Mouse (Mus musculus) neural tube, embryonic 14.5 days (tissue): Measurements from ENCODE around the gene Sez6l. TPM values are rescaled to one million over a fixed set of nuclear protein-coding genes. Genes with fewer than 3 reads are reported as not detected.
A peak's percentile ranks its signal among the peaks of the same experiment; 100 is the strongest.

Experiments used
- ATAC-seq: fragments of 200-750 bp; cut with Nextera tagmentation; 2 replicates; pipeline ENCODE4 v1.8.0; 2017; ENCODE audit warnings: low read depth, mild to moderate bottlenecking, moderate TSS enrichment, moderate library complexity
- H3K27ac ChIP-seq: fragments of 300-500 bp; sonication (generic); 2 replicates; pipeline ENCODE4 v1.5.1; 2014; ENCODE audit warnings: low read depth, mild to moderate bottlenecking, control low read depth, low read length, moderate library complexity, mixed read lengths
- H3K27me3 ChIP-seq: fragments of 300-500 bp; sonication (generic); 2 replicates; pipeline ENCODE4 v1.6.1; 2014; ENCODE audit warnings: low read length; ENCODE audit not compliant: control insufficient read depth, insufficient read depth
- H3K36me3 ChIP-seq: fragments of 300-500 bp; sonication (generic); 2 replicates; pipeline ENCODE4 v1.6.1; 2014; ENCODE audit warnings: low read length, mixed read lengths; ENCODE audit not compliant: control insufficient read depth, insufficient read depth
- H3K4me1 ChIP-seq: fragments of 300-500 bp; sonication (generic); 2 replicates; pipeline ENCODE4 v1.6.1; 2014; ENCODE audit warnings: low read length; ENCODE audit not compliant: control insufficient read depth, insufficient read depth
- H3K4me2 ChIP-seq: fragments of 300-500 bp; sonication (generic); 2 replicates; pipeline ENCODE4 v1.6.1; 2014; ENCODE audit warnings: mild to moderate bottlenecking, low read depth, low read length, control low read depth
- H3K4me3 ChIP-seq: fragments of 300-500 bp; sonication (generic); 2 replicates; pipeline ENCODE4 v1.5.1; 2014; ENCODE audit warnings: low read depth, low read length, control low read depth, mixed read lengths
- H3K9ac ChIP-seq: fragments of 300-500 bp; sonication (generic); replicated peaks from 2 replicates; pipeline ENCODE4 v1.6.1; 2014; ENCODE audit warnings: low read depth, mild to moderate bottlenecking, control low read depth, low read length, mixed read lengths
- H3K9me3 ChIP-seq: fragments of 300-500 bp; sonication (generic); 2 replicates; pipeline ENCODE4 v1.6.1; 2016; ENCODE audit warnings: low read length; ENCODE audit not compliant: control insufficient read depth
- WGBS: fragments of 180-500 bp; shearing (Covaris S2); extraction: QIAGEN DNeasy Blood & Tissue Kit; methylation state at CpG from one replicate; pipeline ENCODE4 v1.1.7; 2014; 5-methylcytosine and 5-hydroxymethylcytosine counted together
- polyA plus RNA-seq: library from polyadenylated mRNA; unstranded; fragments of >200 nt; fragmentation: Nextera tagmentation; extraction: Ambion mirVana; gene quantifications from 2 replicates; pipeline ENCODE4 v1.2.1, GENCODE M21; 2014

Gene Sez6l
- polyA plus RNA-seq, 1 experiment from 2014 or later: 30.4 TPM

- no peak for ATAC-seq
- Histone ChIP-seq H3K27ac (no peak overlapping the region), H3K27me3 (no peaks in the 10 kb centered on the region), H3K4me3 (no peak overlapping the region), H3K4me1 (no peaks in the 10 kb centered on the region), H3K9me3 (no peaks in the 10 kb centered on the region), H3K36me3 (peaks cover 4% of the 10 kb centered on the region; the same call in 1 of the 2 replicates), H3K9ac (no peak overlapping the region), H3K4me2 (no peak overlapping the region)
- WGBS: 68% methylated on average over 12 of the region's 12 CpGs
These were observed 121.9 kb downstream of the Sez6l start for GRCm38 (mm10) chr5:112454966-112455555.

GRCm38 (mm10) chr5:112453088-112453487 lies 123.9 kb downstream of the Sez6l start:
- Histone ChIP-seq H3K9me3 (no peaks in the 10 kb centered on the region), H3K27me3 (no peaks in the 10 kb centered on the region), H3K4me2 (no peak overlapping the region), H3K4me3 (no peak overlapping the region), H3K27ac (no peak overlapping the region), H3K9ac (no peak overlapping the region), H3K4me1 (no peaks in the 10 kb centered on the region), H3K36me3 (peaks cover 4% of the 10 kb centered on the region; the same call in 1 of the 2 replicates)
- ATAC-seq: no peak
- 80% methylated on average over 9 of the region's 9 CpGs for whole genome bisulfite sequencing

DNA sequence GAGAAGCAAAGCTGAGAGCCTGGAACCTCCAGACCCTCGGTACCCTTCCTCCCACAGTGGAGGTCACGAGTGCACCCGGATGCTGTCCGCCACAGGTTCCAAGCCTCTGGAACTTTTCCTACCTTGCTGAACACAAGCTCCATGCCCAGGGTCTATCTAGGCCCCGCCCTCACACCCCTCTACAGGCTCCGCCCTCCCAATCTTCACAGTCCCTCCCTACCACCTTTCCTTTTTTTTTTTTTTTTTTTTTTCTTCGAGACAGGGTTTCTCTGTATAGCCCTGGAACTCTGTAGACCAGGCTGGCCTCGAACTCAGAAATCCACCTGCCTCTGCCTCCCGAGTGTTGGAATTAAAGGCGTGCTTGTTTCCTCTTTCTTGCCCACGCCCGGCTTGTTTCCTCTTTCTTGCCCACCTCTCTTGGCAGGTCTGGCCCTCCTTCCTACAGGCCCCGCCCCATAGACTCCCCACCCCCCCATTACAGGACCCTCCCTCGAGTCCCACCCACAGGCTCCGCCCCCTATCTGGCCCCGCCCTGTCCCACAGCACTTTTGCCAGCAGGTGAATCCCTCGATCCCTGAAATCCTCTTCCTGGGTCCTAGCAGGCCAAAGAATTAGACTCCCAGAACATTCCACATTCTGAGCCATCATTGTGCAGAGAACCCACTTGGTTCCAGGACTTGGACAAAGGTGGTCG lies 128.1 kb downstream of the Sez6l start, which contains the start of gene Gm6588:
Gene Gm6588 (plus strand): TSS at position 680 of the 694 bp plus-strand sequence.
- Histone ChIP-seq H3K27ac (no peak within 1 kb of the TSS), H3K9me3 (no peaks in the 10 kb centered on the region), H3K27me3 (no peaks in the 10 kb centered on the region), H3K9ac (no peak within 1 kb of the TSS), H3K4me3 (no peak within 1 kb of the TSS), H3K4me1 (no peaks in the 10 kb centered on the region), H3K4me2 (no peak within 1 kb of the TSS), H3K36me3 (no peaks in the 10 kb centered on the region)
- ATAC-seq: no peak
- WGBS: 76% methylated on average over 18 of the region's 18 CpGs

GRCm38 (mm10) chr5:112438535-112438934 lies 138.4 kb downstream of the Sez6l start:
- no peak overlapping the region for H3K4me3 ChIP-seq
- WGBS: 52% methylated on average over 10 of the region's 10 CpGs
- no peak for ATAC-seq
- H3K27me3 ChIP-seq: no peaks in the 10 kb centered on the region
- H3K9ac ChIP-seq: no peak overlapping the region
- H3K27ac ChIP-seq: no peak overlapping the region
- H3K4me1 ChIP-seq: no peaks in the 10 kb centered on the region
- H3K4me2 ChIP-seq: no peak overlapping the region
- H3K36me3 ChIP-seq: no peaks in the 10 kb centered on the region
- H3K9me3 ChIP-seq: no peaks in the 10 kb centered on the region

- Histone ChIP-seq H3K27ac (no peak overlapping the region), H3K27me3 (no peaks in the 10 kb centered on the region), H3K4me3 (no peak overlapping the region), H3K4me1 (no peaks in the 10 kb centered on the region), H3K4me2 (no peak overlapping the region), H3K9ac (0 out of 2 replicates have a peak overlapping the region, but pooled peaks have one; percentile 26), H3K9me3 (no peaks in the 10 kb centered on the region), H3K36me3 (no peaks in the 10 kb centered on the region)
- WGBS: under 1% methylated on average over 8 of the region's 8 CpGs
- ATAC-seq: no peak; the same call in 1 of the 2 replicates
These were observed 144.0 kb downstream of the Sez6l start for GRCm38 (mm10) chr5:112433004-112433403.

DNA sequence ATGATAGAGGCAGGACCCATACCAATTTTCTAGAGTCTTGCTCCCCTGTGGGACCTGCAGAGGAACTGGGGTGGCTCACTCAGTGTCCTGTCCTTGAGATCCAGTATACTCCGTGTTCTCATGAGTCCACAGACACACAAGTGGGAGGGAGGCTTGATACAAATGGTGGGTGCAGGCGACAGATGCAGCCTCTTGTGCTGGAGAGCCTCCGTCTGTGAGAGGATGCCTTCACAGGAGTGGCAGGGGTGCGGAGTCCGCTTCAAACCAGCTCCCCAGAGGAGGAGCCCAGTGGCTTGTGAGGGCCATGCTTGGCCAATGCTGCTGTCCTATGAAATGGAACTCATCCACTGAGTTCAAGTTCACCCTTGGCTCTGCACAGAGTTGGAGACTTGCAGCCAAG lies 145.0 kb downstream of the Sez6l start:
- Histone ChIP-seq H3K27me3 (no peaks in the 10 kb centered on the region), H3K4me2 (no peak overlapping the region), H3K4me3 (no peak overlapping the region), H3K9me3 (no peaks in the 10 kb centered on the region), H3K9ac (no peak overlapping the region), H3K36me3 (no peaks in the 10 kb centered on the region), H3K27ac (no peak overlapping the region), H3K4me1 (no peaks in the 10 kb centered on the region)
- 82% methylated on average over 5 of the region's 5 CpGs for WGBS
- ATAC-seq: no peak

DNA sequence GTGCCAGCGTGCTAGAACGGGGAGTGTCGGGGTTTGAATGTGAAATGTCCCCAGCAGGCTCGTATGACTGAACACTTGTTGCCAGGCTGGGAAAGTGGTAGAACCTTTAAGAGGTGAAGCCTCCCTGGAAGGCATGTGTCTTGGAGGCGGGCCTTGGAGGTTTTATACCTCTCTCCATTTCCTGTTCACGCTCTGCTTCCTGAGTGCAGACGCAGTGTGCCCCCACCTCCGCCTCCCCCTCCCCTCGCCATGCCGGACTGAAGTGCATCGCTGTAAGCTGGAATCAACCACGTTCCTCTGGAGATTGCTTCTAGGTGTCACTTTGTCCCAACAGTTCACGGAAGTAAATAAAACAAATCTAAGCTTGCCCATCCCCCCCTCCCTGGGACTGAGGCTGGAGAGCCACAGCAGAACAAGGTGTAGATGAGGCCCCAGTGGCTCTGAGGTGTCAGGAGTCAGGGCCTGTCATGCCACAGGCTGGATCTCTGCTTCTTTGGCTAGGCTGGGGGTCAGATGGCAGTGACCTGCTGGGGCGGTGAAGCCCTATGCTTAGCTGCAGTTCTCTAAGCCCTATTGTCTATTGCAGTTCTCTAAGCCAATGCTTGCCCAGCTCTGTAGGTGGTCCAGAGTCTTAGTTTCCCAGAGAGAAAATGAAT lies 145.7 kb downstream of the Sez6l start:
- Histone ChIP-seq H3K27me3 (no peaks in the 10 kb centered on the region), H3K36me3 (no peaks in the 10 kb centered on the region), H3K4me1 (no peaks in the 10 kb centered on the region), H3K4me3 (no peak overlapping the region), H3K9me3 (no peaks in the 10 kb centered on the region), H3K4me2 (no peak overlapping the region), H3K27ac (no peak overlapping the region), H3K9ac (no peak overlapping the region)
- 38% methylated on average over 14 of the region's 14 CpGs for WGBS
- no peak for ATAC-seq

GRCm38 (mm10) chr5:112428944-112429343 lies 148.0 kb downstream of the Sez6l start:
- no peak overlapping the region for H3K4me3 ChIP-seq
- peak; percentile 36; the same call in 1 of the 2 replicates for ATAC-seq
- no peaks in the 10 kb centered on the region for H3K9me3 ChIP-seq
- H3K27ac ChIP-seq: no peak overlapping the region
- H3K4me2 ChIP-seq: peak overlapping the region; percentile 17; the same call in 1 of the 2 replicates
- 11% methylated on average over 19 of the region's 19 CpGs for WGBS
- no peaks in the 10 kb centered on the region for H3K27me3 ChIP-seq
- H3K36me3 ChIP-seq: no peaks in the 10 kb centered on the region
- no peaks in the 10 kb centered on the region for H3K4me1 ChIP-seq
- H3K9ac ChIP-seq: no peak overlapping the region

DNA sequence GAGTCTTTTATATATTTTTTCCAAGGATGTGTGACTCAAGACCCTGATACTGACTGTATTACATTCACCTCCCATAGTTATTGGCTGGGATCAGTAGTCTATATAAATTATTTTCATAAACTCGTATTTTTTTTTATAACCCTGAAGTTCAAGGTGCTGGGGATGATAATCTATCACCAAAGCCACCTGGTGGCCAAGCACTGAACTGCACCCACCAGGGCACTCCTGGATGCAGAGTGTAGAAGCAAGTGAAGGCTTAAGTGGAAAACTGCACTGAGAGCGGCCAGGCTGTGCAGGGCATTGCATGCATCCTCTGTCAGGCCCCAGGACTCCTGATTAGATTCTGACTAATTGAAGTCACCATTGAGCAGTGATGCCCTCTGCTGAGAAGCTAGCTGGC lies 149.7 kb downstream of the Sez6l start:
- no peaks in the 10 kb centered on the region for H3K4me1 ChIP-seq
- H3K36me3 ChIP-seq: no peaks in the 10 kb centered on the region
- ATAC-seq: no peak
- WGBS: 45% methylated on average over 2 of the region's 2 CpGs
- H3K4me3 ChIP-seq: no peak overlapping the region
- no peaks in the 10 kb centered on the region for H3K27me3 ChIP-seq
- H3K9me3 ChIP-seq: no peaks in the 10 kb centered on the region
- H3K27ac ChIP-seq: no peak overlapping the region
- no peak overlapping the region for H3K4me2 ChIP-seq
- no peak overlapping the region for H3K9ac ChIP-seq
